Mouse (Mus musculus) megakaryocyte, adult 5-6 weeks (primary cell): ENCODE results near the gene Fam120a. TPM values are rescaled to one million over a fixed set of nuclear protein-coding genes. Genes with fewer than 3 reads are reported as not detected.

Experiments used
- ATAC-seq: 2 replicates; pipeline ENCODE4 v1.8.0; 2016; ENCODE audit warnings: mild to moderate bottlenecking, inconsistent platforms; ENCODE audit not compliant: poor library complexity, severe bottlenecking
- total RNA-seq, 2 experiments: library from RNA; stranded (forward) in 1 of 2; stranded (reverse) in 1 of 2; fragments of 153-499, 151-499 nt in 1 of 2; fragments of 221-1000, 200-1000 nt in 1 of 2; gene quantifications; 2 replicates each; pipeline versions ENCODE4 v1.2.3 to v1.2.4; 2015 to 2017

Fam120a gene
- total RNA-seq (2015), result 191 and 192 TPM in 2 replicates
- total RNA-seq (2017), result 118 and 132 TPM in 2 replicates

GRCm38 (mm10) chr13:48967956-48968749 lies at the start of gene Fam120a:
Fam120a (minus strand) TSS chr13:48968017.
- ATAC-seq, result peak; percentile 55

- no peak for ATAC-seq
These were observed 49.6 kb upstream of the Fam120a start for GRCm38 (mm10) chr13:49017375-49017774.

DNA sequence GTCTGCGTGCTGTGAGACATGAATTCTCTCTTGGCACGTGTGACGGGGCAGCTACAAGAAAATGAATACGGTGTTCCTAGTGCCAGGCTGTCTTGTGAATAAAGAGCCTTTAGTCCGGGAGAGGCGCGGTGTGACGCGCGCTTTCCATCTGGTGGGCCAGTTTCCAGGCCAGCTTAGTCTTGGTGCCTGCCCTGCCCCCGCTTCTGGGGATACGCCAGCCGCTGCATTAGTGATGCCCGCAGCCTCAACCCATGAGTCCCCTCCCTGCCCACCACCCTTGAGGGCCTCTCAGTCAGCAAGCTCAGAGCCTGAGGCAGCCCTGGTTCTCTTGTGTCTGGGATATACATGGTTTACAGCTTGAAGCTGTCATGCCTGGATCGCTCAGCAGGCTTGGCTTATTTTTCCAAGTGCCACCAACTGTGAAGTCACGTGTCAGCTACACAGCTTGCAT lies 48.5 kb upstream of the Fam120a start:
- ATAC-seq, result no peak

DNA sequence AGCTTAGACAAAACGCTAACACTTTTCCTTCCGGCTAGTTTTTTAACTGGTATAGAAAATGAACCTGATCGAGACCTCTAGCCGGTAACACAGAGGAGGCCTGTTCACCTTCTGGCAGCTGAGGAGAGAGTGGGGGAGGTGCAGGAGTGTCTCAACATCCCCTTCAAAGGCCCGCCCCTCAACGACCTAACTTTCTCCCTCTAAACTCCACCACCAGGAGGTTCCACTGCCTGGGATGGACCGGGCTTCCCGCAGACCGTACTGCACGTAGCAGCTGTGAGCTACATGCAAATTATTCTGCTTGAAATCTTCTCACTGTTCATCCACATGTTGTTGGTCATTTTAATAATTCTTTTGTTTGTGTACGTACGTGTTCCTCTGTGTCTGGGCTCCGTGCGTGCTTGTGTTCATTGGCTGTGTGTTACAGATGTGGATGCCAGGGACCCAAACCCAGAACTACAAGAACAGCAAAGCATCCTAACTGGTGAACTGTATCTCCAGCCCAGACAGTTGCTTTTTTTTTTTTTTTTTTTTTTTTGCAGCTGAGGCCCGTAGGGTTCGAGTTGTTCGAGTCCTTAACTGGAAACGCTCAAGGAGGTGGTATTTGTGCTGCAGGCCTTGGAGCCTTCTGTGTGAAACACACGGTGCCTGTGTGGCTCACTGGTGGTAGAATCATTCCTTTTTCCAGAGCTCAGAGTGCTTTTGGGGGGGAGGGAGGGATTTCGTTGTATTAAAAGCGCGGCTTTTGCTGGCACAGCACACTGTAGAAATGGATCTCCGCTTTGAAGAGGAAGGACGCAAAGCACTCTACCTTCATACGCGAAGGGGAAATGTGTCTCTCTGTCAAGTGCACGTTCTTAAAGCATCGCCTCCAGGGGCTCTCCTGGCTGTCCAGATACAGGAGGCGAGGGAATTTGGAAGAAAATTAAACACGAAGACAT lies 47.8 kb upstream of the Fam120a start:
- ATAC-seq, result peak; percentile 66

DNA sequence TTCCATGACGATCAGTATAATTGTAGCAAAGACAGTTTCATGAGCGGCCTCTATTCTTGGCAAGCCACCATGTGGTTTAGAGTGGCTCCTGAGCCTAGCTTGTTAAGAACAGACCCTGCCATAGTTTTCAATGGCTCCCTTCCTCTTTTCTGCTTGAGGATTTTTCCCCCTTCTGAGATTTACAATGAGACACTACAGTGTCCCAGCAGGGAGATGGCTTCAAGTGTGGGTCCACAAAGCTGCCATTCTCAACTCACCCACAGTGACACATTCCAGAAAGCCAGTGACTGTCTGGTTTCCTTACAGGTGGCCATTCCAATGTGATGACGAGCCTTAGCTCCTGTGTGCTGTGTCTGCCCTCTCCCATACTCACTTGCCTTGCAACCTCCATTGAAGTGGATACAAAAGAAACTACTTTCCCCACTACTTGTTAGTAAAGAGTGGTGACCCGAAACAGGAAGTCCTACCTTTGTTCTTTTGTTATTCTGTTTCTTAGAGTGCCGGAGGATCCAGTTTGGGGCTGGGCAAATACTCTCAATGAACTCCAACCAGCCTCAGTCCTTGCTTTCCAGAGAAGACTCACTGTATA lies 45.5 kb upstream of the Fam120a start:
- no peak for ATAC-seq

GRCm38 (mm10) chr13:49001691-49002090 lies 33.9 kb upstream of the Fam120a start:
- ATAC-seq, result no peak

DNA sequence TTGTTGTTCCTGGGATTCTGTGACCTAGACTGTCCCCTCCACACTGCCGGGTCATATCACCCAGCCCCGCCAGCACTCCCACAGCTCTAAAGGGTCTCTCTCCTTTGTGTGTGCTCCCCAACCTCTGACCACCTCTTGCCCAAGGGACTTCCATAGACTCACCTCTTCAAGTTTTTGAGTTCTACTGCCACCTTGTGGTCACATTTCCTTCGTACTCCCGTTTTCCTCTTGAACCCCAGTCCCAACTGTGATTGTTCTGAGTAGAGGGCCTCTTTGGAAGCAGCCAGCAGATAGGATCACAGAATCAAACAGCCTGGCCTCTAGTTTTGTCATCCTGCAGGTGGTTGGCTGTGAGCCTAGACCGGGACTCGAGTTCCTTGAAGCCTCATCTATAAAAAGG lies 30.8 kb upstream of the Fam120a start:
- ATAC-seq, result peak; percentile 56

GRCm38 (mm10) chr13:48996731-48997130 lies 28.9 kb upstream of the Fam120a start:
- no peak for ATAC-seq

- ATAC-seq, result peak; percentile 57
These were observed 27.1 kb upstream of the Fam120a start for GRCm38 (mm10) chr13:48994903-48995302.

DNA sequence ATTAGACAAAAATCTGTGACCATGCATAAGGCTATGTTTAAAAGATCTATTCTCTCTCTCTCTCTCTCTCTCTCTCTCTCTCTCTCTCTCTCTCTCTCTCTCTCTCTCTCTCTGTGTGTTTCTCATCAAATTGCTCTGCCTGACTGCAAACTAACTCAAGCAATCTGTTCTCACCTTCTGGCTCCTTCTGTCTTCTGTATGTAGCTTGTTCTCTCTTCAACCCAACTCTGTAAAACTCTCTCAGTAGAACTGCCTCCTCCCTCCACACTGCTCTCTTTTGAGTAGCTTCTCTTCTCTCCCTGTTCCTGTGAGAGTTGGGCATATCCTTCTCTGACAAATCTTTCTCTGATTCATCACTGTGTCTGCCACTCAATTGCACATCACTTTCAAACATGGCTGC lies 25.1 kb upstream of the Fam120a start:
- ATAC-seq, result no peak

DNA sequence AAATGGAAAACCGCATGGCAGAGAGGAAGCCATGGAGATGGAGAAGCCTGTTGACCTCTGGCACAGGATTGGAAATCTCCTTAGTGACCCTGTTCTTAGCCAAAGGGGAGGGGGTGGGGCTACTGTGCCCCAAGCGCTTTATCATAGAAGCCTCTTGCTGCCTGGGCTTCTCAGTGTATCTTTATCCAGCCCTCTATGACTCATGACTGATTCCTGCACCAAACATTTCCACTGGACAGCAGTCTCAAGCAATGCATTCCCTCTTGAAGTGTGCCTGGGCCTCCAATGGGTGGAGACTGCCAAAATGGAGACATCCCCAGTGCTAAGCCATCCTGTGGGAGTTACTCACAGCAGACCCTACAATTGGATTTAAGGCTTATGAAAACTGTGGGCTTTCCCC lies 22.3 kb upstream of the Fam120a start:
- no peak for ATAC-seq

DNA sequence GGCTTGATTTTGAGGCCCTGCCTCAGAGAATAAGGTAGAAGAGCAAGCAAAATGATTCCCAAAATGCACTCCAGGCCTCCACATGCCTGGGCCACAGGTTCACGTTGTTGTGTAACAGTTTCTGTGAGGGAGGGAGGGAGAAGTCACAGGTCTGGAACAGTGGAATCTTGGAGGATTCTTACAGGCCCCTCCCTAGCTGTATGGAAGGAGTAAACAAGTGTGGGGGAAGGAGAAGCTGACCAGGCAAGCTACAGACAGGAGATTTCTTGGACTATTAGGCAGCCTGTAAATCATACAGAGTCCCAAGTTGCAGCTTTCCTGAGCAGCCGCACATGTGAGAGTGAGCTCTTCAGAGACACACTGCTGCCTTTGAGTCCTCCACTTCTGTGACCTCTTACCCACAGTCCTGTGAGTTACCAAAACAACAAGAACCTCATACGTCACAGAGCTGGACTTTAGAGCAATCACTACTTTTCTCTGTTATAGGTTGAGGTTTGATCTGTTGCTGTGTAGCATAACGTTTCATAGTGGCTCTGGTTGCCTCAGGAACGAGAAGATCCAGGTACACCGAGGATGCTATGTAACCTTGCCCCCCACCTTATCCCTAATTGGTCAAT lies 14.8 kb upstream of the Fam120a start:
- ATAC-seq, result no peak

DNA sequence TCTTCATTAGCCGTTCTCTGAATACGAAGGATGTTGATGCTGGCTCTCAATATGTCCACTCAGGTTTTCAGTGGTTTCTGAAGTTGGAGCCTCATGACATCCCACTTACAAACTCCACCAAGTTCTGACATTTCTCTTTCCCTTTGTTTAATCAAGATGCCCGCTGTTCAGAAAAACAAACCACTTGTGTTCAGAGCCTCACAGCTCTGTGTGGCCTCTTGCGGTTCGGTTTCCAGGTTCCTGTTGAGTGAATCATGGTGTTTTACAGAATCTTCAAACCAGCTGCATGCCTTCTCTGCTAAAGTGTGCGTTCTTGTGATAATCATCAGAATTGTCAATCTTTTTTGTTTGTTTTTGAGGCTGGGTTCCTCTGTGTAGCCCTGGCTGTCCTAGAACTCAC lies 11.3 kb upstream of the Fam120a start:
- no peak for ATAC-seq

DNA sequence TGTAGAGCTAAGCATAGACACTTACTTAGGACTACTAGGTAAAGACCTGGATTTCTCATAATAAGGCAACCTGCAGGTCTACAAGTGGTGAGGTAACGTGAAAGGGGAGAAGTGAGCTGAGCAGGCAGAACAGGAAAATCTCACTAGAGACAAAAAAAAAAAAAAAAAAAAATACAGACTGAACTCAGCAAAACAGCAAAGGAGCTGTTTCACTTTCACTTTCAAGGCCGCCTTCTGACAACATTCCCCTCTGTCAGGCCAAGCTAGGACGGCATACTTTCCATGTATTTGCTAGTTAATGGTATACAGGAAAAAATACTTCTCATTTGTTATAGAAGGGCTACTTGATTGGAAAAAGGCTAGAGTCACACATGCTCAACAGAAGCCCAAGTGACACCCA lies 10.0 kb upstream of the Fam120a start:
- ATAC-seq, result peak; percentile 63

GRCm38 (mm10) chr13:48974699-48975098 lies 6.9 kb upstream of the Fam120a start:
- ATAC-seq, result no peak

- ATAC-seq, result no peak
These were observed 6.4 kb upstream of the Fam120a start for GRCm38 (mm10) chr13:48974266-48974665.

- no peak for ATAC-seq
These were observed 5.4 kb upstream of the Fam120a start for GRCm38 (mm10) chr13:48973231-48973630.

- no peak for ATAC-seq
These were observed 3.2 kb upstream of the Fam120a start for GRCm38 (mm10) chr13:48971033-48971432.

GRCm38 (mm10) chr13:48970566-48970965 lies 2.7 kb upstream of the Fam120a start:
- ATAC-seq, result no peak

- ATAC-seq, result peak; percentile 2; the same call in 1 of the 2 replicates
These were observed 902 bp upstream of the Fam120a start for GRCm38 (mm10) chr13:48968750-48969088.
